9 mouse cellular contexts compared by ENCODE assay signal in genomic region chr5:127290461-127291250, GRCm38 (mm10). TPM values are rescaled to one million over a fixed set of nuclear protein-coding genes. Genes with fewer than 3 reads are reported as not detected.
A peak's percentile ranks its signal among the peaks of the same experiment; 100 is the strongest.
DNase-seq lines count a peak whose midpoint lies in the region; ATAC-seq and TF ChIP-seq lines count a peak whose summit lies in the region.
"Had no signal": no experiment of that assay in that cellular context is flagged by ENCODE, and none has a peak within 500 bp of the region (broad histone marks: within the 10 kb centered on the region; RNA-seq: fewer than 3 reads in every experiment).

No protein-coding gene starts in this region.

- DNase-seq in embryo, embryonic 10 days (ENCODE audit: low spot score), result peak; percentile 36
- DNase-seq in embryo, embryonic 9.5 days (ENCODE audit: extremely low spot score), result no peak
- peak; percentile 10 to 13 for DNase-seq in heart, adult 9 months (ENCODE audit: low spot score in 2 of 2)
- no peak for DNase-seq in limb, embryonic 14.5 days (ENCODE audit: low spot score)
- no peak for DNase-seq in liver, postnatal 0 days
- DNase-seq in frontal cortex, postnatal 14 days (ENCODE audit: low spot score in 2 of 2), result no peak

- no peak for TF ChIP-seq CTCF in liver, postnatal 0 days (IDR thresholded peaks at IDR 0.05; ENCODE audit: low read depth)

- no peaks in the 10 kb centered on the region for H3K4me1 ChIP-seq in brown adipose tissue, adult 24 weeks (ENCODE audit: control insufficient read depth, insufficient read depth, insufficient read length, low read length)
- H3K4me1 ChIP-seq in limb, embryonic 14.5 days (ENCODE audit: control insufficient read depth, insufficient read depth, low read length), result peaks cover 17% of the 10 kb centered on the region
- H3K4me1 ChIP-seq in liver, postnatal 0 days (ENCODE audit: insufficient read depth), result no peaks in the 10 kb centered on the region

- no peaks in the 10 kb centered on the region; the same call in 1 of the 2 replicates for H3K9me3 ChIP-seq in limb, embryonic 14.5 days (ENCODE audit: control insufficient read depth, low read length)
- no peaks in the 10 kb centered on the region for H3K9me3 ChIP-seq in liver, postnatal 0 days (ENCODE audit: low read length)

- no peak overlapping the region for H3K9ac ChIP-seq in limb, embryonic 14.5 days (ENCODE audit: low read depth, low read length, severe bottlenecking)
- H3K9ac ChIP-seq in liver, postnatal 0 days (replicated peaks), result no peak overlapping the region

- WGBS in limb, embryonic 14.5 days, result 33% methylated on average over 17 of the region's 17 CpGs
- 72% methylated on average over 17 of the region's 17 CpGs for WGBS in liver, postnatal 0 days (ENCODE audit: insufficient replicate concordance)

- H3K27ac ChIP-seq in brown adipose tissue, adult 24 weeks (replicated peaks; ENCODE audit: low read depth, low read length), result no peak overlapping the region
- H3K27ac ChIP-seq in limb, embryonic 14.5 days (replicated peaks; ENCODE audit: low read depth, low read length), result no peak overlapping the region
- H3K27ac ChIP-seq in liver, postnatal 0 days (ENCODE audit: low read depth), result no peak overlapping the region
- H3K27ac ChIP-seq: heart, adult 2 months had no signal

- H3K4me3 ChIP-seq in brown adipose tissue, adult 24 weeks (ENCODE audit: insufficient read depth, low read depth, low read length), result 0 out of 2 replicates have a peak overlapping the region, but pooled peaks have one; percentile 14
- H3K4me3 ChIP-seq in limb, embryonic 14.5 days (replicated peaks; ENCODE audit: low read length), result no peak overlapping the region
- H3K4me3 ChIP-seq in liver, postnatal 0 days (ENCODE audit: low read depth, low read length), result no peak overlapping the region
- H3K4me3 ChIP-seq: heart, adult 2 months had no signal

- no peaks in the 10 kb centered on the region for H3K27me3 ChIP-seq in limb, embryonic 14.5 days (ENCODE audit: control insufficient read depth, insufficient read depth, low read length)
- H3K27me3 ChIP-seq in liver, postnatal 0 days (ENCODE audit: insufficient read depth, low read length), result no peaks in the 10 kb centered on the region

- no peaks in the 10 kb centered on the region for H3K36me3 ChIP-seq in limb, embryonic 14.5 days (ENCODE audit: control insufficient read depth, insufficient read depth, low read length)
- H3K36me3 ChIP-seq in liver, postnatal 0 days (replicated peaks; ENCODE audit: insufficient read depth, low read length), result no peaks in the 10 kb centered on the region

- TF ChIP-seq EP300 in liver, postnatal 0 days (IDR thresholded peaks at IDR 0.05; ENCODE audit: low read depth), result no peak

- TF ChIP-seq POLR2A in limb, embryonic 14.5 days (IDR thresholded peaks at IDR 0.05; ENCODE audit: borderline replicate concordance, extremely low read depth, insufficient read depth, insufficient read length), result no peak

- peak; percentile 58 for ATAC-seq in limb, embryonic 14.5 days (ENCODE audit: low FRiP score, low read depth)
- no peak for ATAC-seq in liver, postnatal 0 days
- ATAC-seq in megakaryocyte progenitor cell, adult 5-6 weeks (replicated peaks; ENCODE audit: poor library complexity), result no peak

- H3K4me2 ChIP-seq in limb, embryonic 14.5 days (replicated peaks; ENCODE audit: low read depth, low read length, severe bottlenecking), result 0 out of 2 replicates have a peak overlapping the region, but pooled peaks have one; percentile 8
- no peak overlapping the region for H3K4me2 ChIP-seq in liver, postnatal 0 days (ENCODE audit: low read depth, low read length)

RNA-seq across cellular contexts. Expression of gene Tmem132c, which starts 49.0 kb away (rescaled TPM):
- polyA plus RNA-seq in brown adipose tissue, adult 24 weeks (2012; ENCODE audit: insufficient read depth, insufficient read length, missing spikeins), result not detected in 2 replicates
- polyA plus RNA-seq in limb, embryonic 14.5 days (2012; rRNA removed), result 27.2 and 29.4 TPM in 2 replicates
- polyA plus RNA-seq in limb, embryonic 14.5 days (2014; fragmentation: Nextera tagmentation; extraction: Ambion mirVana), result 33.2 and 40.4 TPM in 2 replicates
- polyA plus RNA-seq in liver, postnatal 0 days (2015; fragmentation: Nextera tagmentation; extraction: Ambion mirVana), result 0.02 and 0.04 TPM in 2 replicates
- not detected in 2 replicates for total RNA-seq in megakaryocyte progenitor cell, adult 5-6 weeks (2015)
- not detected in 2 replicates for total RNA-seq in megakaryocyte progenitor cell, adult 5-6 weeks (2017)

Comparison
In these comparisons a context has a peak if more than half of its experiments do, and no peak if none do; other contexts are left out.
1. DNase-seq: peak in embryo, embryonic 10 days (single experiment) and heart, adult 9 months (2 of 2); none in embryo, embryonic 9.5 days (single experiment), limb, embryonic 14.5 days (single experiment), liver, postnatal 0 days (single experiment) and frontal cortex, postnatal 14 days (0 of 2).
2. RNA of gene Tmem132c, which starts 49.0 kb away (polyA plus RNA-seq): 27.2 to 40.4 TPM in limb, embryonic 14.5 days; not detected in brown adipose tissue, adult 24 weeks and 0.02 to 0.04 TPM in liver, postnatal 0 days; every median in the first group is over 10 times any median in the second.